8 mouse cellular contexts compared by ENCODE assay signal in the genomic region with DNA sequence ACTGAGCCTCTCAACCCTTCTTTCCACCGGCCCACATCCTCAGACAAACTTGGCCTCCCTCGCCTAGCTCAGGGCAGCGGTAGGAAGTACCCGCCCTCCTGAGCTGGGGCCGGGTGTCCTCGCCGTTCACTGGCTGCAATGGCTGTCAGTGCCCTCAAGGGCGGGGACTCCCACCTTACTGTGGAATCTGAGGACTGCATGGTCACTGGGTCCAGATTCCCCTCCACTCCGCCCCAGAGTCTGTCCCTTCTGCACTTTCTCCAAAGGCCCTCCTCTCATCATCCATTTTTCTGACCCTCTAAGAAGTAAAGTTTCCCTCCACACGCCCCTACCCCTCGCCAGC. TPM values are rescaled to one million over a fixed set of nuclear protein-coding genes. Genes with fewer than 3 reads are reported as not detected.
DNase-seq lines count a peak whose midpoint lies in the region; ATAC-seq lines count a peak whose summit lies in the region.

No protein-coding gene starts in this region.

- DNase-seq in WW6 (ENCODE audit: low read depth, low spot score), result peak; percentile 13
- peak; percentile 80 to 81 for DNase-seq in cerebellum, postnatal 36 days
- peak; percentile 71 to 81 for DNase-seq in frontal cortex, postnatal 36 days (ENCODE audit: low spot score in 2 of 2)
- DNase-seq in left cerebral cortex, adult 11 months (ENCODE audit: low spot score), result peak; percentile 62
- DNase-seq in lung, postnatal 36 days, result peak; percentile 95
- DNase-seq in retina, embryonic 14.5 days (ENCODE audit: low spot score), result peak; percentile 91
- peak; percentile 82 to 86 for DNase-seq in thymus, postnatal 36 days

- ATAC-seq in hindbrain, embryonic 15.5 days (ENCODE audit: low FRiP score, low read depth), result peak; percentile 86

- peak overlapping the region; percentile 19 for H3K9ac ChIP-seq in hindbrain, embryonic 15.5 days

- H3K4me3 ChIP-seq in hindbrain, embryonic 15.5 days, result peak overlapping the region; percentile 91

- H3K4me2 ChIP-seq in hindbrain, embryonic 15.5 days, result peak overlapping the region; percentile 91

- peaks cover 22% of the 10 kb centered on the region for H3K4me1 ChIP-seq in hindbrain, embryonic 15.5 days (replicated peaks)

- WGBS in hindbrain, embryonic 15.5 days, result under 1% methylated on average over 11 of the region's 11 CpGs

- H3K9me3 ChIP-seq in hindbrain, embryonic 15.5 days, result no peaks in the 10 kb centered on the region

- H3K27me3 ChIP-seq in hindbrain, embryonic 15.5 days, result 0 out of 2 replicates have a peak, but pooled peaks cover 2% of the 10 kb centered on the region

- no peaks in the 10 kb centered on the region for H3K36me3 ChIP-seq in hindbrain, embryonic 15.5 days

- H3K27ac ChIP-seq in hindbrain, embryonic 15.5 days (replicated peaks), result no peak overlapping the region; the same call in 1 of the 2 replicates

RNA-seq across cellular contexts. Expression of gene Nek7, which starts 2.0 kb away (rescaled TPM):
- 11.0 and 18.8 TPM in 2 replicates for polyA plus RNA-seq in hindbrain, embryonic 15.5 days (2015; fragmentation: Nextera tagmentation; extraction: Ambion mirVana)

Comparison
In these comparisons a context has a peak if more than half of its experiments do, and no peak if none do; other contexts are left out.
1. DNase-seq: peak in every context shown above with its lines; median percentile 95 in lung, postnatal 36 days; 91 in retina, embryonic 14.5 days; 84 in thymus, postnatal 36 days; 80 in cerebellum, postnatal 36 days; 76 in frontal cortex, postnatal 36 days; 62 in left cerebral cortex, adult 11 months; 13 in WW6.